Mouse (Mus musculus) ES-E14 (cell line): ENCODE measurements at regions not wholly inside any gene's neighbourhood (a gene's known extent, or its start where the extent isn't known, plus 50 kb on each side); places are given as distances from the start of the nearest gene placed in this dataset.

Experiments
- CHD2 ChIP-seq: IDR thresholded peaks from 2 replicates; pipeline ENCODE4 v1.6.1; 2014; ENCODE audit warnings: mild to moderate bottlenecking, low read depth, low read length, inconsistent platforms
- ZC3H11A ChIP-seq: IDR thresholded peaks from 2 replicates; pipeline ENCODE4 v1.6.1; 2012; ENCODE audit warnings: low read depth, mild to moderate bottlenecking, inconsistent platforms, low read length, borderline replicate concordance
- ZNF384 ChIP-seq: IDR thresholded peaks from 2 replicates; pipeline ENCODE4 v1.6.1; 2012; ENCODE audit warnings: low read depth, low read length, inconsistent platforms

- TF ChIP-seq CHD2 (no peak), ZNF384 (no peak), ZC3H11A (no peak)
Measured at GRCm38 (mm10) chr7:68988061-68988460, 239.0 kb upstream of the Arrdc4 start.
